Mouse (Mus musculus) thymus, postnatal 36 days (tissue): ENCODE results near the gene Cntnap1.
"Not testable (repeated sequence)": the region's sequence is repeated elsewhere in the genome, so short reads cannot be mapped to it uniquely, and the experiment has no call there.

Experiments used
- DNase-seq, 2 experiments: peaks; one replicate each; pipeline ENCODE4 v3.0.0; 2022; ENCODE audit warnings: mixed read lengths in 2 of 2

Gene Cntnap1

DNA sequence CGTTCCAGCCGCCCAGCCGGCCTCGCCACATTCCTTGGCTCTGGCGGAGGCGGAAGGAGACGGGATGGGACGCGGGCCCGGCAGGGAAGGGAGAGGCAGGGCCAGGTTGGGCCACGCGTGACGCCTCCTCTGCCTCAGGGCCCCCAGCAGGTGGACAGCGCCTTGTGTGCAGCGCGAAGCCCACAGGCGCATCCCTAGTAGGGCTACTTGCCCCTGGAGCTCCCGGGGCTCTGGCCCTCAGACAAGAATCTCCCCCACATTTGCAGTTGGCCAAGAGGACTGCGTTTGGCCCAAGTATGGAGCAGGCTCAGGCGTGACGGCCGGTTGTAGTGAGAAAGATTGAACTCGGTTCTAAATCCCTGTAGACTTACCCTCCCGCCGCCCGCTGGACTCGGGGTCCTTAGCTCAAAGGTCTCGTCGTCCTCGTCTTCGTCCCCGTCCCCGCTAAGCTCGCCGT, at the start of gene Cntnap1:
Gene Cntnap1, plus strand, starts transcription at position 170 of the 457 bp plus-strand sequence.
- no peak for DNase-seq

DNA sequence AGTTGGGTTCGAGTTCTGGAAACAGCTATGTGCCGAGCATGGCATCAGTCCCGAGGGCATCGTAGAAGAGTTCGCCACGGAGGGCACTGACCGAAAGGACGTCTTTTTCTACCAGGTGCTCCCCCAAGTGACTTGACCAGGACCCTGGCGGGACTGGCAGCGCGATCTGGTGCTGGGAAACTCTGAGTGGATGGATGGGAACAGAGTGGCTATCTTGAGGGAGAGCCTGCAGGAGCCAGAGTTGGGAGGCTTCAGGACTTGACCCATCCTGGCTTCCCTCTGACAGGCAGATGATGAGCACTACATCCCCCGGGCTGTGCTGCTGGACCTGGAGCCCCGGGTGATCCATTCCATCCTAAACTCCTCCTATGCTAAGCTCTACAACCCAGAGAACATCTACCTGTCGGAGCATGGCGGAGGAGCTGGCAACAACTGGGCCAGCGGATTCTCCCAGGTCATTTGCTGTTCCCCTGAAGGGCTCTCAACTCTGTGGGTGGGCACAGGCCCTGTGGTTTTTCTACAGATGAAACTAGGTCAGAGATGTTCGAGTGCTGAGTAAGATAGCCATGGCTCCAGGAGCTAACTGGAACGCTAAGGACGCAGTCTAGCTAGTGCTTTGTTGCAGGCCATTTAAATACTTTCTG, 49.7 kb upstream of the Cntnap1 start:
- DNase-seq, result peak; percentile 16 to 37

DNA sequence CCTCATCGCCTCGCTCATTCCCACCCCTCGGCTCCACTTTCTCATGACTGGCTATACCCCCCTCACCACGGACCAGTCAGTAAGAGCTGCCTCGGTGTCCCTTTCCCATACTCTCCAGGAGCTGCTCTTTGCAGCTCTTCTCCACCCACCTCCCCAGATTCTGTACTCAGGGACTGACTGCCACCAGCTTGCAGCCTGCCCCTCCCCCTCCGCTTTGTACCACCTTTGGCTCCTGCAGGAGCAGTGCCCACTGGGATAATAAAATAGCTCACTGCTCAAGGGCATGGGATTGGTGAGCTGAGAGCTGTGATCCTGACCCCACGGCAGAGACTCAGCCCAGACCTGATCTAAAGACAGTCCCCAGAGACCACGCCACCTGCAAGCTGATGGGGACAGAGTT, 45.8 kb upstream of the Cntnap1 start:
- not testable (repeated sequence) for DNase-seq

DNA sequence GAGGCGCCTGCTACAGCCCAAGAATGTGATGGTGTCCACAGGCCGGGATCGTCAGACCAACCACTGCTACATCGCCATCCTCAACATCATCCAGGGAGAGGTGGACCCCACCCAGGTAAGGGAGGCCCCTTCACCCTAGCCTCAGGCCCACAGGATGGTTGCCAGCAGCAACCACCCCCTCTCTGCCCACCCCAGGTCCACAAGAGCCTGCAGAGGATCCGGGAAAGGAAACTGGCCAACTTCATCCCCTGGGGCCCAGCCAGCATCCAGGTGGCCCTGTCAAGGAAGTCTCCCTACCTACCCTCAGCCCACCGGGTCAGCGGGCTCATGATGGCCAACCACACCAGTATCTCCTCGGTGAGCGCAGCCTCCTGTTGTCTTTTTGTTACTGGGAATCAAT, 45.3 kb upstream of the Cntnap1 start:
- not testable (repeated sequence) for DNase-seq

DNA sequence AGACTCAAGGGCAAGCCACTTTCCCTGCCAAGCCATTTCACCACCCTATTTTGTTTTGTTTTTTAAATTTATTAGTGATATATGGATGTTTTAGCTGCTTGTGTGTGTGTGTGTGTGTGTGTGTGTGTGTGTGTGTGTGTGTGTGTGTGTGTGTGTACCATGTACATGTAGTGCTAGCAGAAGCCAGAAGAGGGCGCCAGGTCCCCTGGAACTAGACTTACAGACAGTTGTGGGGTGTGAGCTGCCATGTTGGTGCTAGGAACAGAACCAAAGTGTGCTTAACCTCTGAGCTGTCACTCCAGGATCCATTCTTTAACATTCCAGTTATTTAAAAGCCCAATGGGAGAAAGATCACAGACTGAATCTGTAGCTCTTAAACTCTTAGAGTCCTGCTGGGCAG, 43.2 kb upstream of the Cntnap1 start:
- no peak for DNase-seq

GRCm38 (mm10) chr11:101128996-101129577, 41.2 kb upstream of the Cntnap1 start:
- DNase-seq, result no peak

DNA sequence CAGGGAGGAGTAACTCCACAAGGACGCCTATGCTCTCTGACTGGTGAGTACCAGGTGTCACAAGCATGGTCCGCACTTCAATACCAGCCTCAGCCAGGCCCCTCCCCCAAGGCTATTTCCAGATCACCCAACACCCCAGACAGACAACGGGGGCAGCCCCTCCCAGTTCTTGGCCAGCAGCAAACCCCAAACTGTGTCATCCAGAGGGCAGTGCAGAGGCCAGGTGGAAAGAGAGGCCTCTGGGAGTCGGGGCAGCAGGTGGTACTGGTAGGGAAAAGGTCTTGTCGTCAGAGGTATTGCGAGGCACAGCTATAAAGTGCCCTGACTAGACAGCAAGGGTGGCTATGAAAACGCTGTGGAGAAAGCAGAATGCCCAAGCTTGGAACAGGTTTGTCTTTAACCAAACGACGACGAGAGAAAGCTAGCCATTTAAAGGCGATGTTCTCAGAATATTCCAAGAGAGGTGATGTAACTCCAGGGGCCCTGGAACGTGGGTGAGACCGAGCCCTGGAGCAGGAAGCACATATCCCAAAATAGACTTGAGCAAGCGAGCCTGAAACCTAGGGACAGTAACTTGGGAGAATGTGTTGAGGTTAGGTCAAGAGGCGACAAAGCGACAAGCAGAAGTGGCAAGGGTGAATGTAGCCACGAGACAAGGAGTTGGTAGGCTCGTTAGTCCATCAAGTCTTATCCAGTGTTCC, 40.1 kb upstream of the Cntnap1 start:
- DNase-seq, result no peak

- no peak for DNase-seq
These were observed 39.1 kb upstream of the Cntnap1 start for GRCm38 (mm10) chr11:101131187-101131586.

DNA sequence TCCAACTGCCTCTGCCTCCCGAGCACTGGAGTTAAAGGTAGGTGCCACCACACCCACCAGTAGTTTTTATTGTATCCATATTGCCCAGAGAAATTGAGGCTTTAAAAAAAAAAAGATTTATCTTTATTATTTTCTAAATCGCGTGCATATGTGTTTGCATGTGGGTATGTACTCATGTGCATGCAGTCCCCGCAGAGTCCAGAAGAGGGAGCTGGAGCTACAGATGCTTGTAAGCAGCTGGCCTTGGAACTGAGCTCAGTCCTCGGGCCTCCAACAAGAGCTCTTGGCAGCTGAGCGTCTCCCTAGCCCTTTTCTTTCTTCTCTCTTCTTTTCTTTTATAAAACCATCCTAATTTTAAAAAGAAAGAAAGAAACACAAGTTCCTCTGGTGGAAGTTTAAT, 38.6 kb upstream of the Cntnap1 start:
- DNase-seq, result no peak

DNA sequence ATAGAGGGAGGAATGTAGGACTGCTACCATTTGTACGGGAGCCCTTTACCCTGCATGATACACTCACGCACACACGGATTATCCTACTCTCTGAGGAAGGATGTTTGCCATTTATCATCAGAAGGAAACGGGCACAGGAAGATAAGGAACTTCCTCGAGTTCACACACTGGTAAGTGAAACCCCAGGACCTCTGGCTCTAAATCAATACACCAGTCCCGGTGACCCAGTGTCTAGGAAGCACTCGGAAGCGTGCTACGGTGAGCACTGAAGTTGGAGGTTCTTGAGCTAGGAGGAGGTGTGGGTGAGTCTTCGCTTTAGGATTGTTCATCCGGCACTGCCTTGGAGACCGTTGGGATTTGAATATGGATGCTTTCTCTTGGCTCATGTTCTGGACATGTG, 37.3 kb upstream of the Cntnap1 start:
- DNase-seq, result no peak

DNA sequence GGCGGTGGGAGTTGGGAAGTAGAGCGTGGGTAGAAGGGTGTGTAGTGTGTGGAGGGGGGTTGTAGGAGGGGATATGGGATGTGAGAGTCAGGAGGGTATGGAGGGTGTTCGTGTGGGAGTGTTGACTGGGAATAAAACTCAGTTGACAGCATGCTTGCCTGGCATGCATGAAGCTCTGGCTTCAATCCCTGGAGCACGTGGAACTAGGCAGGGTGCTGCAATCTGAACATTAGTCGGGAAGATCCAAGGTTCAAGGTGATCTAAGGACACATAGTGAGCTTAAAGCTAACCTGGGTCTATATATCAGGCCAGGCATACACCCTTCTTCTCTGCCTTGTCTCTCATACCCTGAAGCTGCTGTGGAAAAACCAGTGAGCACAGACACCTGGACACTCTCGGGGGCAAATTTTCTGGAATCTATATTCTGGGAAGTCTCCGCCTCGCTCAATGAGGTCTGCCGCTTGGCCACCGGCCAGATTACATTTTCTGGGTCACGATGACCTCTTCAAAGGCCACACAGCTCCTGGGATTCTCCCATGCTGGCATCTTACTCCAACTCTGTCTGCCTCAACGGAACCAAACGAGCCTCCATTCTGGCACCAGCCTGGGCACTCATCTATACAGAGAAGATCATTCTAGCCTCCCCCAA, 36.0 kb upstream of the Cntnap1 start:
- no peak for DNase-seq

- no peak for DNase-seq
These were observed 33.3 kb upstream of the Cntnap1 start for GRCm38 (mm10) chr11:101137000-101137399.

GRCm38 (mm10) chr11:101138536-101139181, 31.7 kb upstream of the Cntnap1 start:
- no peak for DNase-seq

- DNase-seq, result no peak
These were observed 30.0 kb upstream of the Cntnap1 start for GRCm38 (mm10) chr11:101140164-101140819.

DNA sequence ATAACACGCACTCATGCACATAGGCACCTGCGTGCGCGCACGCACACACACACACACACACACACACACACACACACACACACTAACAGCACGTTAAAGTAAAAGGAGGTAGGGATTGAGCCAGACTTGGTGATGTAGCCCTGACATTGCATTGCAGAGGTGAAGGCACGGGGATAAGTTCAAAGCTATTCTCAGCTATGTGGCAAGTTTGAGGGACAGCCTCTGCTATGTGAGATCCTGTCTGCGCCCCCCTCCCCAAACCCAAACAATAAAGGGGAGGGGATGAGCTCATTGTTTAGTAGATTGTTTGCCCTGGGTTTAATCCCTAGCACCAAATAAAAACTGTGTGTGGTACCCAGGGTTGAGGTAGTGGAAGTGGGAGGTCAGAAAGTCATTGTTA, 29.2 kb upstream of the Cntnap1 start:
- no peak for DNase-seq

DNA sequence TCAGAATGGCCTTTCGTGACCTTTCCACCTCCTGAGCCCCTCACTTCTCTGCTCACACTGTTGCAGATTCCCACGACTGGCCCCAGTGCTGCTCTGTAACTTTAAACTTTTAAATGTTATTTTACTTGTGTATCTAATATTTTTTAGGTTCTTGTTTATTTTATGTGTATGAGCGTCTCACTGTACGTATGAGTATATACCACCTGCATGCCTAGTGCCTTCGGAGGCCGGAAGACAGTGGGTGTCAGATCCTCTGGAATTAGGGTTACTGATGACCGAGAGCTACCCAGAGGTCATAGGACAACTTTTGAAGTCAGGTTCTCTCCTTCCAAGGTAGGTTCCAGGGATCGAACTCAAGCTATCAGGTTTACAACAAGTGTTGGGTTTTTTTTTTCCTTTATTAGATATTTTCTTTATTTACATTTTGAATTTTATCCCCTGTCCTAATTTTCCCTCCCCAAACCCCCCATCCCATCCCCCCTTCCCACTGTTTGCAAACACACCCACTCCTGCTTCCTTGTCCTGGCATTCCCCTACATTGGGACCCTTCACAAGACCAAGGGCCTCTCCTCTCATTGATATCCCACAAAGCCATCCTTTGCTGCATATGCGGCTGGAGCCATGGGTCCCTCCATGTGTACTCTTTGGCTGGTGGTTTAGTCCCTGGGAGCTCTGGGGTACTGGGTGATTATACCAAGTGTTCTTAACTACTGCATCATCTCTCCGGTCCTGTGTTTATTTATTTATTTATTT, 27.9 kb upstream of the Cntnap1 start:
- DNase-seq, result no peak

GRCm38 (mm10) chr11:101143338-101144225, 26.7 kb upstream of the Cntnap1 start:
- DNase-seq, result peak; percentile 63 to 66

GRCm38 (mm10) chr11:101146377-101146776, 23.9 kb upstream of the Cntnap1 start:
- no peak for DNase-seq

DNA sequence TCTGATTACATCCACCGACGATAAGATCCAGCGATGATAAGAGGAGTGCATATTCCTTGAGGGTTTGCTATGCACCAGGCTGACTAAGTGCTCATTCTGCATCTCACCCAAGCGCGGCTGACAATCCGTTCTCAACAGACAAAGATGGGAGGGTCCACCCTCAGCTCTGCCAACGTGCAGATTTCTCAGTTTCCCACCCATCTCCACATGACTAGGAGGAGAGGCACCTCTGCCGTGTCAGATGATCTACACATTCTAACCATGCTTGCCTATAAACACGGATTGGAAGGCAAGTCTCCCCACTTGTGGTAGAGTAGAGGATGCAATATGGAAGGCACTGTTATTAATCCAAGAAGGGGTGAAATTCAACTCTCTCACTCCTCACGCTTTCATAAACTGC, 21.6 kb upstream of the Cntnap1 start:
- DNase-seq, result no peak
